Mouse (Mus musculus) natural killer cell, adult 2 months (primary cell): ENCODE data around the gene Nudt11.
"Not testable (repeated sequence)": the region's sequence is repeated elsewhere in the genome, so short reads cannot be mapped to it uniquely, and the experiment has no call there.

Experiments
- DNase-seq, 2 experiments: peaks; one replicate each; pipeline ENCODE4 v3.0.0; 2022; ENCODE audit warnings: low spot score in 2 of 2

The Nudt11 gene

GRCm38 (mm10) chrX:6047066-6047935 is at the start of gene Nudt11:
TSS of gene Nudt11 (plus strand) at chrX:6047453.
- not testable (repeated sequence) for DNase-seq

GRCm38 (mm10) chrX:6047936-6048614 is 822 bp downstream of the Nudt11 start:
- DNase-seq, result not testable (repeated sequence)

- no peak for DNase-seq
These were observed 14.3 kb downstream of the Nudt11 start for GRCm38 (mm10) chrX:6061563-6061962.

GRCm38 (mm10) chrX:6082954-6083680 is 35.9 kb downstream of the Nudt11 start, which contains the start of gene AU022751:
TSS of gene AU022751 (minus strand) at chrX:6083419.
- DNase-seq, result no peak

GRCm38 (mm10) chrX:6091547-6091946 is 44.3 kb downstream of the Nudt11 start:
- no peak for DNase-seq

GRCm38 (mm10) chrX:6091996-6092757 is 44.9 kb downstream of the Nudt11 start:
- no peak for DNase-seq
